Mouse (Mus musculus) hindbrain, embryonic 10.5 days (tissue): ENCODE data around the gene Polr2a. TPM values are rescaled to one million over a fixed set of nuclear protein-coding genes. Genes with fewer than 3 reads are reported as not detected.
"Not testable (repeated sequence)": the region's sequence is repeated elsewhere in the genome, so short reads cannot be mapped to it uniquely, and the experiment has no call there.

Source experiments
- DNase-seq: peaks from one replicate; pipeline ENCODE4 v3.0.0-alpha.2; 2017; ENCODE audit warnings: low spot score
- H3K27ac ChIP-seq: fragments of 300-500 bp; sonication (generic); 2 replicates; pipeline ENCODE4 v1.5.1; 2016; ENCODE audit warnings: mild to moderate bottlenecking, moderate library complexity
- H3K27me3 ChIP-seq: fragments of 300-500 bp; sonication (generic); 2 replicates; pipeline ENCODE4 v1.6.1; 2016; ENCODE audit warnings: mild to moderate bottlenecking; ENCODE audit not compliant: poor library complexity, insufficient read depth, severe bottlenecking
- H3K36me3 ChIP-seq: fragments of 300-500 bp; sonication (generic); 2 replicates; pipeline ENCODE4 v1.6.1; 2016; ENCODE audit warnings: mild to moderate bottlenecking, moderate library complexity
- H3K4me1 ChIP-seq: fragments of 300-500 bp; sonication (generic); replicated peaks from 2 replicates; pipeline ENCODE4 v1.6.1; 2016; ENCODE audit warnings: mild to moderate bottlenecking
- H3K4me3 ChIP-seq: fragments of 300-500 bp; sonication (generic); 2 replicates; pipeline ENCODE4 v1.5.1; 2016; ENCODE audit warnings: mild to moderate bottlenecking, moderate library complexity
- H3K9me3 ChIP-seq: fragments of 300-500 bp; sonication (generic); 2 replicates; pipeline ENCODE4 v1.6.1; 2016; ENCODE audit warnings: mild to moderate bottlenecking, moderate library complexity
- WGBS: fragments of 180-500 bp; shearing (Covaris S2); methylation state at CpG from one replicate; pipeline ENCODE4 v1.1.7; 2016; 5-methylcytosine and 5-hydroxymethylcytosine counted together
- polyA plus RNA-seq: library from polyadenylated mRNA; unstranded; fragments of >200 nt; fragmentation: Nextera tagmentation; extraction: Ambion mirVana; gene quantifications from 2 replicates; pipeline ENCODE4 v1.2.1, GENCODE M21; 2016

Polr2a gene
- polyA plus RNA-seq, 1 experiment from 2014 or later: 37.9 TPM

GRCm38 (mm10) chr11:69706775-69707479 lies 51.5 kb downstream of the Polr2a start:
- H3K36me3 ChIP-seq: no peaks in the 10 kb centered on the region
- peaks cover 22% of the 10 kb centered on the region for H3K4me1 ChIP-seq
- no peaks in the 10 kb centered on the region for H3K27me3 ChIP-seq
- DNase-seq: no peak
- H3K9me3 ChIP-seq: no peaks in the 10 kb centered on the region
- WGBS: 48% methylated on average over 6 of the region's 6 CpGs
- H3K27ac ChIP-seq: no peak overlapping the region
- no peak overlapping the region for H3K4me3 ChIP-seq

GRCm38 (mm10) chr11:69704613-69705010 lies 53.8 kb downstream of the Polr2a start:
- no peaks in the 10 kb centered on the region for H3K9me3 ChIP-seq
- no peak overlapping the region for H3K4me3 ChIP-seq
- 49% methylated on average over 2 of the region's 2 CpGs for WGBS
- no peak overlapping the region for H3K27ac ChIP-seq
- DNase-seq: no peak
- peaks cover 18% of the 10 kb centered on the region for H3K4me1 ChIP-seq
- no peaks in the 10 kb centered on the region for H3K27me3 ChIP-seq
- no peaks in the 10 kb centered on the region for H3K36me3 ChIP-seq

- Histone ChIP-seq H3K27ac (no peak overlapping the region), H3K36me3 (no peaks in the 10 kb centered on the region), H3K9me3 (no peaks in the 10 kb centered on the region), H3K27me3 (no peaks in the 10 kb centered on the region), H3K4me1 (peaks cover 12% of the 10 kb centered on the region), H3K4me3 (no peak overlapping the region)
- DNase-seq: no peak
- 68% methylated on average over 8 of the region's 8 CpGs for WGBS
These were observed 54.4 kb downstream of the Polr2a start for GRCm38 (mm10) chr11:69703814-69704612.

GRCm38 (mm10) chr11:69703381-69703780 lies 55.1 kb downstream of the Polr2a start:
- H3K9me3 ChIP-seq, H3K27ac ChIP-seq, H3K4me3 ChIP-seq, DNase-seq, H3K36me3 ChIP-seq, H3K4me1 ChIP-seq, H3K27me3 ChIP-seq: not testable (repeated sequence)
- WGBS: 75% methylated on average over 3 of the region's 3 CpGs

GRCm38 (mm10) chr11:69702886-69703285 lies 55.6 kb downstream of the Polr2a start:
- H3K36me3 ChIP-seq, H3K4me3 ChIP-seq, H3K9me3 ChIP-seq, H3K27ac ChIP-seq, DNase-seq, H3K27me3 ChIP-seq, H3K4me1 ChIP-seq: not testable (repeated sequence)
- WGBS: 92% methylated on average over 10 of the region's 10 CpGs

- DNase-seq: no peak
- no peak overlapping the region for H3K27ac ChIP-seq
- WGBS: 75% methylated on average over 1 of the region's 1 CpGs
- H3K4me1 ChIP-seq: peaks cover 13% of the 10 kb centered on the region
- no peaks in the 10 kb centered on the region for H3K36me3 ChIP-seq
- no peaks in the 10 kb centered on the region for H3K9me3 ChIP-seq
- H3K27me3 ChIP-seq: 0 out of 2 replicates have a peak, but pooled peaks cover 9% of the 10 kb centered on the region
- H3K4me3 ChIP-seq: no peak overlapping the region
These were observed 58.8 kb downstream of the Polr2a start for GRCm38 (mm10) chr11:69699595-69699994.

- Histone ChIP-seq H3K9me3 (no peaks in the 10 kb centered on the region), H3K36me3 (no peaks in the 10 kb centered on the region), H3K4me3 (no peak overlapping the region), H3K27ac (no peak overlapping the region), H3K4me1 (peaks cover 13% of the 10 kb centered on the region), H3K27me3 (0 out of 2 replicates have a peak, but pooled peaks cover 9% of the 10 kb centered on the region)
- no peak for DNase-seq
- 73% methylated on average over 5 of the region's 5 CpGs for WGBS
These were observed 59.9 kb downstream of the Polr2a start for GRCm38 (mm10) chr11:69698574-69698973.

- H3K4me3 ChIP-seq: no peak overlapping the region
- H3K27ac ChIP-seq: no peak overlapping the region
- H3K27me3 ChIP-seq: 0 out of 2 replicates have a peak, but pooled peaks cover 9% of the 10 kb centered on the region
- H3K4me1 ChIP-seq: peaks cover 18% of the 10 kb centered on the region
- no peaks in the 10 kb centered on the region for H3K36me3 ChIP-seq
- no peaks in the 10 kb centered on the region for H3K9me3 ChIP-seq
- 89% methylated on average over 3 of the region's 3 CpGs for WGBS
- no peak for DNase-seq
These were observed 61.0 kb downstream of the Polr2a start for GRCm38 (mm10) chr11:69697396-69697795.

GRCm38 (mm10) chr11:69695361-69696181 lies 62.9 kb downstream of the Polr2a start, which contains the start of the genes Tnfsf12 and Tnfsfm13:
Gene Tnfsf12 (minus strand): TSS chr11:69695849.
Gene Tnfsfm13 (minus strand): TSS chr11:69696098.
- WGBS: 1% methylated on average over 40 of the region's 41 CpGs
- peaks cover 18% of the 10 kb centered on the region for H3K4me1 ChIP-seq
- 0 out of 2 replicates have a peak, but pooled peaks cover 9% of the 10 kb centered on the region for H3K27me3 ChIP-seq
- H3K9me3 ChIP-seq: no peaks in the 10 kb centered on the region
- DNase-seq: peak; percentile 60
- H3K36me3 ChIP-seq: no peaks in the 10 kb centered on the region
- H3K27ac ChIP-seq: peak within 1 kb of the TSS; percentile 89
- peak within 1 kb of the TSS; percentile 59 for H3K4me3 ChIP-seq

- Histone ChIP-seq H3K9me3 (no peaks in the 10 kb centered on the region), H3K4me1 (peaks cover 19% of the 10 kb centered on the region), H3K36me3 (no peaks in the 10 kb centered on the region), H3K4me3 (peak overlapping the region; percentile 59), H3K27me3 (0 out of 2 replicates have a peak, but pooled peaks cover 9% of the 10 kb centered on the region), H3K27ac (peak overlapping the region; percentile 89)
- WGBS: 34% methylated on average over 6 of the region's 6 CpGs
- no peak for DNase-seq
These were observed 63.4 kb downstream of the Polr2a start for GRCm38 (mm10) chr11:69695046-69695360.

GRCm38 (mm10) chr11:69693421-69693965 lies 64.9 kb downstream of the Polr2a start:
- H3K9me3 ChIP-seq: no peaks in the 10 kb centered on the region
- 71% methylated on average over 11 of the region's 11 CpGs for WGBS
- 0 out of 2 replicates have a peak, but pooled peaks cover 9% of the 10 kb centered on the region for H3K27me3 ChIP-seq
- H3K27ac ChIP-seq: no peak overlapping the region
- no peak for DNase-seq
- H3K4me1 ChIP-seq: peaks cover 22% of the 10 kb centered on the region
- no peak overlapping the region for H3K4me3 ChIP-seq
- H3K36me3 ChIP-seq: no peaks in the 10 kb centered on the region

GRCm38 (mm10) chr11:69692863-69693262 lies 65.6 kb downstream of the Polr2a start:
- no peak for DNase-seq
- Histone ChIP-seq H3K9me3 (no peaks in the 10 kb centered on the region), H3K4me3 (no peak overlapping the region), H3K27ac (no peak overlapping the region), H3K4me1 (peaks cover 22% of the 10 kb centered on the region), H3K36me3 (no peaks in the 10 kb centered on the region), H3K27me3 (0 out of 2 replicates have a peak, but pooled peaks cover 9% of the 10 kb centered on the region)
- 82% methylated on average over 6 of the region's 6 CpGs for WGBS
